Mouse (Mus musculus): ENCODE measurements around the gene Stat2. TPM values are rescaled to one million over a fixed set of nuclear protein-coding genes. Genes with fewer than 3 reads are reported as not detected.

Stat2 gene
- polyA plus RNA-seq, 1 experiment from 2014 or later: 14.0 TPM

DNA sequence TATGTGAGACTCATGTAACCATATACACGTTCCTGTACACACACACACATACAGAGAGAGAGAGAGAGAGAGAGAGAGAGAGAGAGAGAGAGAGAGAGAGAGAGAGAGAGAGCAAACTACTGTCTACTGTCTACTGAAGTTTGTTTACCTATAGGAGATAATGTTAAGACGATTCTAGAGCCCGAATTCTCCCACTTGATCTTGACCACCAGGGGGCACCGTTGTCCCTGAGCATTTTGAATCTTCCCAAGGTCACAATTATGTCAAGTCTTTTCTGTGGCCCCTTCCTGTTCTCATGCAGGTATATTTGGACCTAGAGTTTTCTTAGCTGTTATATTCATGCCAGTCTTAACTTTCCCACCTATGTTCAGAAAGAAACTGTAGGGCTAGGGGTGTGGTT lies 65.2 kb downstream of the Stat2 start:
- no peaks in the 10 kb centered on the region for H3K9me3 ChIP-seq (ENCODE audit: control insufficient read depth, low read length)
- H3K27me3 ChIP-seq (ENCODE audit: control insufficient read depth, insufficient read depth, low read length): no peaks in the 10 kb centered on the region
- no peak overlapping the region for H3K4me3 ChIP-seq (ENCODE audit: low read depth, low read length)
- H3K27ac ChIP-seq (replicated peaks; ENCODE audit: low read depth, low read length): no peak overlapping the region
- H3K9ac ChIP-seq (ENCODE audit: low read length): no peak overlapping the region
- 1% methylated on average over 4 of the region's 4 CpGs for WGBS
- peaks cover 9% of the 10 kb centered on the region for H3K4me1 ChIP-seq (ENCODE audit: control insufficient read depth, insufficient read depth, low read length)
- DNase-seq (ENCODE audit: low spot score) (peak; percentile 86), ATAC-seq (ENCODE audit: insufficient number of reproducible peaks, low FRiP score, low TSS enrichment, low read depth) (no peak)
- no peak overlapping the region for H3K4me2 ChIP-seq (ENCODE audit: low read depth, severe bottlenecking)
- H3K36me3 ChIP-seq (ENCODE audit: control insufficient read depth, insufficient read depth, low read length): no peaks in the 10 kb centered on the region

- DNase-seq (ENCODE audit: low spot score): no peak
- Histone ChIP-seq H3K9me3 (ENCODE audit: control insufficient read depth, low read length) (no peaks in the 10 kb centered on the region), H3K27ac (replicated peaks; ENCODE audit: low read depth, low read length) (no peak overlapping the region), H3K4me3 (ENCODE audit: low read depth, low read length) (no peak overlapping the region), H3K27me3 (ENCODE audit: control insufficient read depth, insufficient read depth, low read length) (no peaks in the 10 kb centered on the region), H3K36me3 (ENCODE audit: control insufficient read depth, insufficient read depth, low read length) (no peaks in the 10 kb centered on the region), H3K4me2 (ENCODE audit: low read depth, severe bottlenecking) (no peak overlapping the region), H3K9ac (ENCODE audit: low read length) (no peak overlapping the region), H3K4me1 (ENCODE audit: control insufficient read depth, insufficient read depth, low read length) (peaks cover 9% of the 10 kb centered on the region)
- no peak for ATAC-seq (ENCODE audit: insufficient number of reproducible peaks, low FRiP score, low TSS enrichment, low read depth)
- 95% methylated on average over 3 of the region's 3 CpGs for WGBS
Measured at GRCm38 (mm10) chr10:128336195-128336594, 65.8 kb downstream of the Stat2 start.

DNA sequence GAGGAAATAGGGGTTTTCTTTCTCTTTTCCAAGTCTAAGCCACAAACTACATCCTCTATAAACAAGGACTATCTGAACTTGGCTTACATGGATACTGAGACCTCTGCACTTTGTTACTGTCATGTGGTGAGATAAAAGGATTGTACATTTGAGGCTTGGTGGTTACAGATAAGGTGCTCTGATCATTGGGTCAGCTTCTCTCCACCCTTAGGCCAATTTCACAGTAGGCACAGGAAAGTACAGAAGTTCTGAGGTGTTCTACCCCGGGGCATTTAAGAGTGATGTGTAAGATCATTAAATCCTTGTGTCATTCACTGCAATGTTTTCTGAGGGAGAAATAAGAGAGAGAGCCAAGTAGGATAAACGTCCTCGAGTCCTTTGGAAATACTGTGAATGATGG lies 66.2 kb downstream of the Stat2 start:
- DNase-seq (ENCODE audit: low spot score) (no peak), ATAC-seq (ENCODE audit: insufficient number of reproducible peaks, low FRiP score, low TSS enrichment, low read depth) (no peak)
- Histone ChIP-seq H3K4me2 (ENCODE audit: low read depth, severe bottlenecking) (peak overlapping the region; percentile 60; the same call in 1 of the 2 replicates), H3K9me3 (ENCODE audit: control insufficient read depth, low read length) (no peaks in the 10 kb centered on the region), H3K27ac (replicated peaks; ENCODE audit: low read depth, low read length) (no peak overlapping the region), H3K4me1 (ENCODE audit: control insufficient read depth, insufficient read depth, low read length) (peaks cover 9% of the 10 kb centered on the region), H3K36me3 (ENCODE audit: control insufficient read depth, insufficient read depth, low read length) (no peaks in the 10 kb centered on the region), H3K9ac (ENCODE audit: low read length) (no peak overlapping the region), H3K4me3 (ENCODE audit: low read depth, low read length) (0 out of 2 replicates have a peak overlapping the region, but pooled peaks have one; percentile 77), H3K27me3 (ENCODE audit: control insufficient read depth, insufficient read depth, low read length) (no peaks in the 10 kb centered on the region)
- WGBS: 86% methylated on average over 3 of the region's 3 CpGs

GRCm38 (mm10) chr10:128337306-128338181 lies 67.2 kb downstream of the Stat2 start, which contains the start of gene Cs:
Gene Cs (plus strand): TSS chr10:128337734.
- Histone ChIP-seq H3K9ac (ENCODE audit: low read length) (peak within 1 kb of the TSS; percentile 68), H3K9me3 (ENCODE audit: control insufficient read depth, low read length) (no peaks in the 10 kb centered on the region), H3K4me3 (ENCODE audit: low read depth, low read length) (peak within 1 kb of the TSS; percentile 77), H3K27ac (replicated peaks; ENCODE audit: low read depth, low read length) (peak within 1 kb of the TSS; percentile 60), H3K4me2 (ENCODE audit: low read depth, severe bottlenecking) (peak within 1 kb of the TSS; percentile 83), H3K27me3 (ENCODE audit: control insufficient read depth, insufficient read depth, low read length) (no peaks in the 10 kb centered on the region), H3K4me1 (ENCODE audit: control insufficient read depth, insufficient read depth, low read length) (peaks cover 9% of the 10 kb centered on the region), H3K36me3 (ENCODE audit: control insufficient read depth, insufficient read depth, low read length) (no peaks in the 10 kb centered on the region)
- DNase-seq (ENCODE audit: low spot score) (peak; percentile 98), ATAC-seq (ENCODE audit: insufficient number of reproducible peaks, low FRiP score, low TSS enrichment, low read depth) (peak; percentile 99)
- WGBS: 1% methylated on average over 61 of the region's 61 CpGs

GRCm38 (mm10) chr10:128338415-128338814 lies 68.1 kb downstream of the Stat2 start:
- Histone ChIP-seq H3K4me3 (ENCODE audit: low read depth, low read length) (peak overlapping the region; percentile 77), H3K4me1 (ENCODE audit: control insufficient read depth, insufficient read depth, low read length) (peaks cover 9% of the 10 kb centered on the region), H3K27me3 (ENCODE audit: control insufficient read depth, insufficient read depth, low read length) (no peaks in the 10 kb centered on the region), H3K36me3 (ENCODE audit: control insufficient read depth, insufficient read depth, low read length) (no peaks in the 10 kb centered on the region), H3K9me3 (ENCODE audit: control insufficient read depth, low read length) (no peaks in the 10 kb centered on the region), H3K4me2 (ENCODE audit: low read depth, severe bottlenecking) (peak overlapping the region; percentile 83), H3K27ac (replicated peaks; ENCODE audit: low read depth, low read length) (peak overlapping the region; percentile 60), H3K9ac (ENCODE audit: low read length) (peak overlapping the region; percentile 68)
- WGBS: 25% methylated on average over 5 of the region's 5 CpGs
- DNase-seq (ENCODE audit: low spot score): no peak
- no peak for ATAC-seq (ENCODE audit: insufficient number of reproducible peaks, low FRiP score, low TSS enrichment, low read depth)

GRCm38 (mm10) chr10:128338948-128339347 lies 68.6 kb downstream of the Stat2 start:
- no peaks in the 10 kb centered on the region for H3K27me3 ChIP-seq (ENCODE audit: control insufficient read depth, insufficient read depth, low read length)
- no peak overlapping the region for H3K9ac ChIP-seq (ENCODE audit: low read length)
- 92% methylated on average over 2 of the region's 2 CpGs for WGBS

GRCm38 (mm10) chr10:128340257-128340656 lies 69.9 kb downstream of the Stat2 start:
- ATAC-seq (ENCODE audit: insufficient number of reproducible peaks, low FRiP score, low TSS enrichment, low read depth) (no peak), DNase-seq (ENCODE audit: low spot score) (no peak)
- Histone ChIP-seq H3K9me3 (ENCODE audit: control insufficient read depth, low read length) (no peaks in the 10 kb centered on the region), H3K27ac (replicated peaks; ENCODE audit: low read depth, low read length) (no peak overlapping the region), H3K4me1 (ENCODE audit: control insufficient read depth, insufficient read depth, low read length) (peaks cover 9% of the 10 kb centered on the region), H3K27me3 (ENCODE audit: control insufficient read depth, insufficient read depth, low read length) (no peaks in the 10 kb centered on the region), H3K4me2 (ENCODE audit: low read depth, severe bottlenecking) (no peak overlapping the region), H3K36me3 (ENCODE audit: control insufficient read depth, insufficient read depth, low read length) (no peaks in the 10 kb centered on the region), H3K4me3 (ENCODE audit: low read depth, low read length) (no peak overlapping the region), H3K9ac (ENCODE audit: low read length) (no peak overlapping the region)
- 85% methylated on average over 2 of the region's 2 CpGs for WGBS

More at GRCm38 (mm10) chr10:128338948-128339347, 68.6 kb downstream of the Stat2 start:
- no peak for ATAC-seq (ENCODE audit: insufficient number of reproducible peaks, low FRiP score, low TSS enrichment, low read depth)
- Histone ChIP-seq H3K27ac (replicated peaks; ENCODE audit: low read depth, low read length) (no peak overlapping the region), H3K4me2 (ENCODE audit: low read depth, severe bottlenecking) (peak overlapping the region; percentile 83), H3K4me3 (ENCODE audit: low read depth, low read length) (peak overlapping the region; percentile 77), H3K4me1 (ENCODE audit: control insufficient read depth, insufficient read depth, low read length) (peaks cover 9% of the 10 kb centered on the region), H3K9me3 (ENCODE audit: control insufficient read depth, low read length) (no peaks in the 10 kb centered on the region), H3K36me3 (ENCODE audit: control insufficient read depth, insufficient read depth, low read length) (no peaks in the 10 kb centered on the region)
- no peak for DNase-seq (ENCODE audit: low spot score)

All from limb, embryonic 11.5 days (tissue).